Mouse (Mus musculus): Measurements from ENCODE around the gene Rai1. TPM values are rescaled to one million over a fixed set of nuclear protein-coding genes. Genes with fewer than 3 reads are reported as not detected.

Rai1 gene
- total and polyA plus RNA-seq, 2 experiments from 2014 or later, result 24.9 to 70.0 TPM

DNA sequence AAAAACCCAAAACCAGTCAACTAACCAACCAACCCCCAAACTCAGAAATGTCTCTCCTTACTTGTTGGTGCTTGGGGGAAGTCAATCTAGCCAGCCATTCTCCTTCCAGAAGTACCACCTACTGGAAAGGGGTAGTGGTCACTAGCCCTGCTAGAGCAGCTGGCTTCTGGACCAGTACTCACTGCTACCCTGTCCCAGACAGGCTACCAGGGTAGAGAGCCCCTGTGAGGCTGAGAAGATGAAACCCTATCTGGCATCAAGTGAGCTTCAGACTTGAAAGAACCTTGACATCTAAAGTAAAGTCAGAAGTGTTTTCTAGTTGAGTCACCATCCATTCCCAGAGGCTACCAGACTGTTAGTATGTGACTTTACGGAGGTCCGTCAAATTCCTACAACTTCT is 6.8 kb downstream of the Rai1 start:
- H3K9ac ChIP-seq (replicated peaks; ENCODE audit: low read length), result no peak overlapping the region
- H3K9me3 ChIP-seq (ENCODE audit: low read length), result no peaks in the 10 kb centered on the region
- H3K27ac ChIP-seq, result no peak overlapping the region
- TF ChIP-seq CTCF (IDR thresholded peaks at IDR 0.05; ENCODE audit: low read depth), result no peak
- H3K4me2 ChIP-seq (ENCODE audit: low read depth, low read length), result no peak overlapping the region
- H3K27me3 ChIP-seq (ENCODE audit: insufficient read depth, low read length), result no peaks in the 10 kb centered on the region
- 94% methylated on average over 2 of the region's 2 CpGs for WGBS
- peaks cover 62% of the 10 kb centered on the region for H3K4me1 ChIP-seq (ENCODE audit: insufficient read depth, low read length)
- no peaks in the 10 kb centered on the region for H3K36me3 ChIP-seq (ENCODE audit: insufficient read depth, low read length)
- ATAC-seq (no peak), DNase-seq (ENCODE audit: low spot score) (no peak)
- no peak overlapping the region for H3K4me3 ChIP-seq (ENCODE audit: low read length)

DNA sequence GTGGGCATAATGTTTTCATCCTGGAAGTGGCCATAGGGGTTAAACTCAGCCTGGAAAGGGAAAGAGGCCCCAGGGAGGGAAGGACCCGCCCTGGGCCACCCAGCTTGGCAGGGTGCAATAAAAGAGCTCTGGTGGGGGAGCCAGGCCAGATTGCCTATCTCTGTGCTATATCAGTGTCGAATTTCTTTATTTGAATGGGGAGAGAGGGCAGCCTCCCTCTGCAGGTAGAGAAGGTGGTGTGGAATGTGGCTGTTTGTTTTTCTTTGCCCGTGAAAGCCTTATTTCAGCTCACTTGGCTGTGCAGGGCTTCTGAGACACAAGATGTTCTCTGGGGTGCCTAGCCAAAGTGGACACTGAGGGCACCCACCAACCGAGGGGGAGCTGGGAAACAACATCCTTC is 8.8 kb downstream of the Rai1 start:
- peak overlapping the region; percentile 84 for H3K4me2 ChIP-seq (ENCODE audit: low read depth, low read length)
- H3K27me3 ChIP-seq (ENCODE audit: insufficient read depth, low read length), result no peaks in the 10 kb centered on the region
- 11% methylated on average over 4 of the region's 4 CpGs for WGBS
- no peak overlapping the region for H3K4me3 ChIP-seq (ENCODE audit: low read length)
- ATAC-seq (no peak), DNase-seq (ENCODE audit: low spot score) (no peak)
- no peaks in the 10 kb centered on the region for H3K9me3 ChIP-seq (ENCODE audit: low read length)
- peak overlapping the region; percentile 88 for H3K27ac ChIP-seq
- peaks cover 43% of the 10 kb centered on the region for H3K4me1 ChIP-seq (ENCODE audit: insufficient read depth, low read length)
- H3K36me3 ChIP-seq (ENCODE audit: insufficient read depth, low read length), result no peaks in the 10 kb centered on the region
- TF ChIP-seq CTCF (IDR thresholded peaks at IDR 0.05; ENCODE audit: low read depth), result no peak
- H3K9ac ChIP-seq (replicated peaks; ENCODE audit: low read length), result peak overlapping the region; percentile 65; the same call in 1 of the 2 replicates

DNA sequence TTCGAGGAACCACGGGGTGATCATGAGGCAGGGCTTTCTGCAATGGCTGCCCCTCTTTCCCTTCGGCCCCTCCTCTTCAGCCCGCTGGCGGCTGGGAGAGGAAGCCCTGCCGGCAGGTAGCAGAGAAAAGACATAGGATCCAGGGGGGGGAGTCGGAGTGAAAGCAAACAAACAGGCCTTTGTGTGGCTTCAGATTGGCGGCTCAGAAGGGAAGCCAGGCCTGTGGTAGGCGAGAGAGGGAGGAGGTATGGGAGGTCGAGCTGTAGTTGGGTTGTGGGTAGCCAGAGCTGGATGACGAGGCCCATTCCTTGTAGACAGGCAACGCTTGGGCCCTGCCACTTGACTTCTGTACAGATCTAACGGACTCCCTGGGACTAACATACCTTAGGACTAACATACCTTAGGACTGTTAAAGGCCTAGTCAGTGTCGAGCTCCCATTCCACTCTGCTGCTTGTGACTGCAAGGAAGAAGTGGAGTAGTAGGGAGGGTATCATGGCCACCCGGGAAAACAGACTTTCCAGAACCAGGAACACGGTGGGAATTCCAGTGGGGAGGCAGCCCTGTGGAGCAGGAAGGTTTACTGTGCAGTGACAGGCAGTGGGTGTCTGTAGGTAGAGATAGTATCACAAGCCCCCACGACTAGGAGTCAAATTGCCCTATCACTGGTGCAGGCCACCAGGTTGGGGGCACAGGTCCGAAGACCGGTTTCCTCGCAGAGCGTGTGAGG is 9.6 kb downstream of the Rai1 start:
- WGBS, result 2% methylated on average over 21 of the region's 21 CpGs
- ATAC-seq, result peak; percentile 67
- Histone ChIP-seq H3K27ac (peak overlapping the region; percentile 88), H3K27me3 (ENCODE audit: insufficient read depth, low read length) (no peaks in the 10 kb centered on the region), H3K9me3 (ENCODE audit: low read length) (no peaks in the 10 kb centered on the region), H3K4me3 (ENCODE audit: low read length) (peak overlapping the region; percentile 50), H3K9ac (replicated peaks; ENCODE audit: low read length) (peak overlapping the region; percentile 65), H3K4me1 (ENCODE audit: insufficient read depth, low read length) (peaks cover 37% of the 10 kb centered on the region), H3K4me2 (ENCODE audit: low read depth, low read length) (peak overlapping the region; percentile 84), H3K36me3 (ENCODE audit: insufficient read depth, low read length) (no peaks in the 10 kb centered on the region)
- TF ChIP-seq CTCF (IDR thresholded peaks at IDR 0.05; ENCODE audit: low read depth), result 0 out of 2 replicates have a peak, but pooled peaks have one; percentile 6
- peak; percentile 62 for DNase-seq (ENCODE audit: low spot score)

DNA sequence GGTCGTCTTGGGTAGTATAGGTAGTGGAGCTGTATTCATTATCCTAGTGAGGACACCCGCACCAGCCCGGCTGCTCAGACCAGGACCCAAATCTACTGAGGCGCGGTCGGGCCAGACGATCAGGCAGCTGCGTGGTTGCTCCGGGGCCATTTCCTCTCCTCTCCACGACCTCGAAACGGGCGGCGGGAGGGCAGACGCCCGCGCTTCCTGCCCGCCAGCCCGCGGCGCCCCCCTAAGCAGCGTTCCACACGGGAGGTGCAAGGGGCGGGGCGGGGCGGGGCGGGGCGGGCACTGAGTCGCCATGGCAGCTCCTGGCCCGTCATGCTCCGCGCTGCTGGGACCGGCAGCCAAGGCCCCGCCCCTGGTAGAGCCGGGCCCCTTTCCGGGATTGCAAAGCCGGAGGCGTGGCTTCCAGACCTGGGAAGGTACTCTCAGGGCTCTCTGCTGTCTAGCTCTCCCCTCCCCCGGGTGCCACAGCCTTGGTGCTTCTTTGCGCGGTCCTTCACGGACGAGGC is 10.3 kb downstream of the Rai1 start:
- peak; percentile 90 for DNase-seq (ENCODE audit: low spot score)
- Histone ChIP-seq H3K4me2 (ENCODE audit: low read depth, low read length) (peak overlapping the region; percentile 84), H3K9me3 (ENCODE audit: low read length) (no peaks in the 10 kb centered on the region), H3K27ac (peak overlapping the region; percentile 88), H3K4me1 (ENCODE audit: insufficient read depth, low read length) (peaks cover 34% of the 10 kb centered on the region), H3K27me3 (ENCODE audit: insufficient read depth, low read length) (no peaks in the 10 kb centered on the region), H3K36me3 (ENCODE audit: insufficient read depth, low read length) (no peaks in the 10 kb centered on the region), H3K9ac (replicated peaks; ENCODE audit: low read length) (peak overlapping the region; percentile 65), H3K4me3 (ENCODE audit: low read length) (peak overlapping the region; percentile 50)
- no peak for TF ChIP-seq CTCF (IDR thresholded peaks at IDR 0.05; ENCODE audit: low read depth)
- WGBS, result 0% methylated on average over 36 of the region's 43 CpGs
- peak; percentile 95 for ATAC-seq

DNA sequence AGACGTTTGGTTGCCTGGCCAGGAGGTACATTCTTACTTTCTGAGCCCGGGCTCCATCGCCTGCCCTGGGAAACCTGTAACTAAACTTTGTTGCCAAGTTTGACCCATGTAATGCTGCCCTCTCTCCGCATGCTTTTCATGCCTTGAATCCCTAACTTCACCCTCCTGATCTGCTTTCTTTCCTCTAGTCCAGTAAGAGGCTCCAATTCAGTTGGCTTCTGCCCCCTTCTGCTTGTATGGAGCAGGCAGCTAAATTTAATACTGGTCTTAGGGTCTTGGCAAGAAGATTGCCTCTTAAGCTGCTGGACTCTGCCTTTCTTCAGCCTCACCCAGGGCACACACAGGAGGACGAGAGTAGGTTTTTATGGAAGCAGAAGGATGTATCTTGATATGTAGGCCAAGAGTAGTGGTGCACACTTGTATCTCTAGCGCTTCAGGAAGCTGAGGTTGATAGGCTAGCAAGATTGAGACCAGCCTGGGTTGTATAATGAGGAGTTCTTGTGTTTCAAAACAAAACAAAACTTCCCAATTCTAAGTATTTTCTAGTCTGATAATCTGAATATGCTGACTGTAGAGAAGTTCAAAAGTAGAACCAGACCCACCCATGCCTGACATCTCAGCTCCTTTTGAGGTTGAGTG is 10.9 kb downstream of the Rai1 start:
- Histone ChIP-seq H3K27me3 (ENCODE audit: insufficient read depth, low read length) (no peaks in the 10 kb centered on the region), H3K9ac (replicated peaks; ENCODE audit: low read length) (peak overlapping the region; percentile 65), H3K9me3 (ENCODE audit: low read length) (no peaks in the 10 kb centered on the region), H3K4me2 (ENCODE audit: low read depth, low read length) (peak overlapping the region; percentile 84), H3K4me1 (ENCODE audit: insufficient read depth, low read length) (peaks cover 34% of the 10 kb centered on the region), H3K4me3 (ENCODE audit: low read length) (peak overlapping the region; percentile 50), H3K36me3 (ENCODE audit: insufficient read depth, low read length) (no peaks in the 10 kb centered on the region), H3K27ac (peak overlapping the region; percentile 88)
- ATAC-seq (no peak), DNase-seq (ENCODE audit: low spot score) (no peak)
- peak; percentile 37 for TF ChIP-seq CTCF (IDR thresholded peaks at IDR 0.05; ENCODE audit: low read depth)
- WGBS, result 24% methylated on average over 6 of the region's 6 CpGs

DNA sequence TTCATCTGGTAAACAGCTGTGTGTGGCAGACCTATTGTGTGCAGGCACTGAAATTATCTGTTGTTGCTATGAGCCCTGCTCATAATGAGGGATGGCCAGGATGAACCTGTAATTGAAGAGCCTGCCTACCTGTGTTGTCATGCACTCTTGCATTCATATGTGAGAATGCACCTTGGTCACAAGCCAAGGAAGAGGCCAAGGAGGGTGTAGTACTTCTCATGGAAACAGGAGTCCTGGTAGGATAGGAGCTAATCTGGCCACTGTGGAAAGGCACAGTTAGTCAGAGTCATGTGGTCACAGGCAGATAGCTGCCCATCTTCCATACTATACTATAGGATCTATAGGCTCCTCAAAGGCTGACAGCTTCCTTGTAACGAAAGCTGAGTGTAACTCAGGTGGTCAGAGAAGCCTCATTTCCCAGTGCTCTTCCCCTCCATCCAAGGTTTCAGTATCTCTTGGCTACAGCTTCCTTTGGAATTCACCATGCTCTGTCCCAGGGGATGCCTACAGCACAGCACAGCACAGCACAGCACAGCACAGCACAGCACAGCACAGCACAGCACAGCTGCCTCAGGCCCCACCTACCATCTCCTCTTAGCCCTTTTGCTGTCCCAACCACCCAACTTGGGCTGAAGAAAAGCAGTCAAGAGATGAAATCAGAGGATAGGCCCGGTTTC is 15.9 kb downstream of the Rai1 start:
- Histone ChIP-seq H3K4me1 (ENCODE audit: insufficient read depth, low read length) (no peaks in the 10 kb centered on the region), H3K4me2 (ENCODE audit: low read depth, low read length) (no peak overlapping the region), H3K4me3 (ENCODE audit: low read length) (no peak overlapping the region), H3K9me3 (ENCODE audit: low read length) (no peaks in the 10 kb centered on the region), H3K9ac (replicated peaks; ENCODE audit: low read length) (no peak overlapping the region), H3K36me3 (ENCODE audit: insufficient read depth, low read length) (no peaks in the 10 kb centered on the region), H3K27me3 (ENCODE audit: insufficient read depth, low read length) (no peaks in the 10 kb centered on the region), H3K27ac (no peak overlapping the region)
- DNase-seq (ENCODE audit: low spot score), result no peak
- 92% methylated on average over 2 of the region's 2 CpGs for WGBS
- TF ChIP-seq CTCF (IDR thresholded peaks at IDR 0.05; ENCODE audit: low read depth), result no peak
- no peak for ATAC-seq
